Mouse (Mus musculus) MEL (cell line): Measurements from ENCODE around the gene Plac9a.

Source experiments
- CHD2 ChIP-seq: IDR thresholded peaks from 2 replicates; pipeline ENCODE4 v1.6.1; 2011; ENCODE audit warnings: low read length, improper control_type of control experiment
- CTCF ChIP-seq, 3 experiments: IDR thresholded peaks in 2 of 3; conservative IDR thresholded peaks in 1 of 3; 2 replicates each; pipeline ENCODE4 v1.5.1; 2011 to 2012; ENCODE audit warnings: low read length in 3 of 3, low read depth in 2 of 3, mild to moderate bottlenecking in 2 of 3, improper control_type of control experiment in 1 of 3, inconsistent platforms in 1 of 3, mixed read lengths in 1 of 3, moderate library complexity in 1 of 3; ENCODE audit not compliant: control insufficient read depth in 1 of 3, insufficient read depth in 1 of 3, poor library complexity in 1 of 3, severe bottlenecking in 1 of 3
- EP300 ChIP-seq, 2 experiments: IDR thresholded peaks; 2 replicates each; pipeline ENCODE4 v1.6.1; 2011; ENCODE audit warnings: improper control_type of control experiment in 2 of 2, low read length in 2 of 2, low read depth in 1 of 2, mild to moderate bottlenecking in 1 of 2
- POLR2A ChIP-seq, 2 experiments: IDR thresholded peaks; 2 replicates each; pipeline ENCODE4 v1.6.1; 2011 to 2012; ENCODE audit warnings: low read length in 2 of 2, mild to moderate bottlenecking in 2 of 2, control low read depth in 1 of 2, improper control_type of control experiment in 1 of 2, low read depth in 1 of 2, moderate library complexity in 1 of 2; ENCODE audit not compliant: control insufficient read depth in 1 of 2, insufficient read depth in 1 of 2, poor library complexity in 1 of 2
- RAD21 ChIP-seq: IDR thresholded peaks from 2 replicates; pipeline ENCODE4 v1.6.1; 2011; ENCODE audit warnings: mild to moderate bottlenecking, low read depth, low read length, improper control_type of control experiment
- TCF12 ChIP-seq: IDR thresholded peaks from 2 replicates; pipeline ENCODE4 v1.6.1; 2014; ENCODE audit warnings: low read depth, mild to moderate bottlenecking, inconsistent platforms, low read length, improper control_type of control experiment, moderate library complexity
- UBTF ChIP-seq: IDR thresholded peaks from 2 replicates; pipeline ENCODE4 v1.6.1; 2012; ENCODE audit warnings: low read depth, mild to moderate bottlenecking, inconsistent platforms, low read length, improper control_type of control experiment, moderate library complexity, borderline replicate concordance; ENCODE audit not compliant: insufficient read depth

DNA sequence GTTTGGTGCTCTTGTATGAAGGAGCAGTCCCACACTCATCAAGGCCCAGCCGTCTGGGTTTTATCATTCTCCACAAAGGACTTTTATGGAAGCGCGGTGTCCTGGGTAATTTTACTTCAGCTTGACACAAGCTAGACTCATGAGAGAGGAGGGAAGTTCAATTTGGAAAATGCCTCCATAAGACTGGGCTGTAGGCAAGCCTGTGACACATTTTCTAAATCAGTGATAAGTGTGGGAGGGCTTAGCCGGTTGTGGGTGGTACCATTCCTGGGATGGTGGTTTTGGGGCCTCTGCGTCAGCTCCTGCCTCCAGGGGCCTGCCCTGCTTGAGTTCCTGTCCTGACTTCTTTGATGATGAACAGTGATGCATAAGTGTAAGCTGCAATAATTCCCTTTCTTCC is 37.6 kb downstream of the Plac9a start:
- no peak for TF ChIP-seq CTCF (IDR thresholded peaks at IDR 0.05 in 2 of 3, conservative IDR thresholded peaks at IDR 0.05 in 1 of 3; ENCODE audit: control insufficient read depth in 1 of 3, insufficient read depth in 1 of 3, low read depth in 2 of 3, low read length in 3 of 3, poor library complexity in 1 of 3, severe bottlenecking in 1 of 3)
- TF ChIP-seq EP300 (IDR thresholded peaks at IDR 0.05; ENCODE audit: low read depth in 1 of 2, low read length in 2 of 2): no peak
- no peak for TF ChIP-seq CHD2
- TF ChIP-seq POLR2A (IDR thresholded peaks at IDR 0.05; ENCODE audit: control insufficient read depth in 1 of 2, insufficient read depth in 1 of 2, low read depth in 1 of 2, low read length in 2 of 2, poor library complexity in 1 of 2): no peak
- no peak for TF ChIP-seq RAD21
- TF ChIP-seq UBTF: no peak
- TF ChIP-seq TCF12: no peak
